Mouse (Mus musculus): ENCODE data around the gene Sh3kbp1.

GRCm38 (mm10) chrX:159924759-159925158 lies 297.7 kb downstream of the Sh3kbp1 start:
- no peak for TF ChIP-seq POU5F1 (IDR thresholded peaks at IDR 0.05; ENCODE audit: borderline replicate concordance, low read length)
- TF ChIP-seq CTCF (conservative IDR thresholded peaks at IDR 0.05; ENCODE audit: low read length) = no peak

Data from E14TG2a.4 (cell line).